Mouse (Mus musculus): ENCODE measurements around the gene 1700020D05Rik. TPM values are rescaled to one million over a fixed set of nuclear protein-coding genes. Genes with fewer than 3 reads are reported as not detected.

The 1700020D05Rik gene
- polyA plus RNA-seq, 1 experiment from 2014 or later = 0.32 TPM

GRCm38 (mm10) chr19:5456241-5456921 lies 47.2 kb downstream of the 1700020D05Rik start:
- ATAC-seq (ENCODE audit: low FRiP score, low read depth) = no peak
- Histone ChIP-seq H3K4me2 (replicated peaks) (peak overlapping the region; percentile 99), H3K9ac (peak overlapping the region; percentile 88), H3K27ac (peak overlapping the region; percentile 93), H3K4me3 (peak overlapping the region; percentile 77), H3K36me3 (peaks cover 10% of the 10 kb centered on the region; the same call in 1 of the 2 replicates), H3K4me1 (peaks cover 35% of the 10 kb centered on the region), H3K27me3 (replicated peaks) (no peaks in the 10 kb centered on the region; the same call in 1 of the 2 replicates), H3K9me3 (no peaks in the 10 kb centered on the region)
- WGBS = 4% methylated on average over 26 of the region's 26 CpGs

- no peak for ATAC-seq (ENCODE audit: low FRiP score, low read depth)
- H3K27me3 ChIP-seq (replicated peaks) = peaks cover 3% of the 10 kb centered on the region
- H3K4me3 ChIP-seq = peak overlapping the region; percentile 77
- peak overlapping the region; percentile 99 for H3K4me2 ChIP-seq (replicated peaks)
- peak overlapping the region; percentile 88 for H3K9ac ChIP-seq
- 73% methylated on average over 8 of the region's 8 CpGs for WGBS
- H3K27ac ChIP-seq = no peak overlapping the region
- H3K36me3 ChIP-seq = peaks cover 10% of the 10 kb centered on the region; the same call in 1 of the 2 replicates
- peaks cover 29% of the 10 kb centered on the region for H3K4me1 ChIP-seq
- H3K9me3 ChIP-seq = no peaks in the 10 kb centered on the region
These were observed 48.0 kb downstream of the 1700020D05Rik start for GRCm38 (mm10) chr19:5455568-5455967.

GRCm38 (mm10) chr19:5455037-5455436 lies 48.5 kb downstream of the 1700020D05Rik start:
- no peak overlapping the region for H3K27ac ChIP-seq
- H3K4me3 ChIP-seq = no peak overlapping the region
- H3K27me3 ChIP-seq (replicated peaks) = peaks cover 8% of the 10 kb centered on the region
- H3K9ac ChIP-seq = peak overlapping the region; percentile 88; the same call in 1 of the 2 replicates
- H3K4me1 ChIP-seq = peaks cover 27% of the 10 kb centered on the region
- 86% methylated on average over 12 of the region's 12 CpGs for WGBS
- H3K9me3 ChIP-seq = no peaks in the 10 kb centered on the region
- no peak for ATAC-seq (ENCODE audit: low FRiP score, low read depth)
- H3K36me3 ChIP-seq = peaks cover 10% of the 10 kb centered on the region; the same call in 1 of the 2 replicates
- H3K4me2 ChIP-seq (replicated peaks) = peak overlapping the region; percentile 99

Other genes with a start within 250 kb of the 1700020D05Rik start
- 28.9 and 35.0 TPM in 2 replicates for gene Pacs1, start 230.7 kb downstream of the 1700020D05Rik start, polyA plus RNA-seq (2016; fragmentation: Nextera tagmentation; extraction: Ambion mirVana)
- 351 and 381 TPM in 2 replicates for gene Sf3b2, start 208.3 kb downstream of the 1700020D05Rik start, polyA plus RNA-seq (2016; fragmentation: Nextera tagmentation; extraction: Ambion mirVana)
- gene Gal3st3, start 205.5 kb downstream of the 1700020D05Rik start, polyA plus RNA-seq (2016; fragmentation: Nextera tagmentation; extraction: Ambion mirVana) = 18.6 and 19.4 TPM in 2 replicates
- not detected in 2 replicates for gene Catsper1, start 168.0 kb downstream of the 1700020D05Rik start, polyA plus RNA-seq (2016; fragmentation: Nextera tagmentation; extraction: Ambion mirVana)
- 3.9 and 4.1 TPM in 2 replicates for gene Cst6, start 154.2 kb downstream of the 1700020D05Rik start, polyA plus RNA-seq (2016; fragmentation: Nextera tagmentation; extraction: Ambion mirVana)
- gene Eif1ad, start 137.0 kb downstream of the 1700020D05Rik start, polyA plus RNA-seq (2016; fragmentation: Nextera tagmentation; extraction: Ambion mirVana) = 69.7 and 70.9 TPM in 2 replicates
- 344 and 354 TPM in 2 replicates for gene Banf1, start 136.6 kb downstream of the 1700020D05Rik start, polyA plus RNA-seq (2016; fragmentation: Nextera tagmentation; extraction: Ambion mirVana)
- gene Sart1, start 115.1 kb downstream of the 1700020D05Rik start, polyA plus RNA-seq (2016; fragmentation: Nextera tagmentation; extraction: Ambion mirVana) = 110 and 112 TPM in 2 replicates
- 0.24 and 0.25 TPM in 2 replicates for gene Tsga10ip, start 101.3 kb downstream of the 1700020D05Rik start, polyA plus RNA-seq (2016; fragmentation: Nextera tagmentation; extraction: Ambion mirVana)
- 270 and 298 TPM in 2 replicates for gene Drap1, start 78.8 kb downstream of the 1700020D05Rik start, polyA plus RNA-seq (2016; fragmentation: Nextera tagmentation; extraction: Ambion mirVana)
- 61.2 and 65.4 TPM in 2 replicates for gene AI837181, start 78.6 kb downstream of the 1700020D05Rik start, polyA plus RNA-seq (2016; fragmentation: Nextera tagmentation; extraction: Ambion mirVana)
- gene Fosl1, start 56.2 kb downstream of the 1700020D05Rik start, polyA plus RNA-seq (2016; fragmentation: Nextera tagmentation; extraction: Ambion mirVana) = not detected in 2 replicates
- gene Ccdc85b, start 45.9 kb downstream of the 1700020D05Rik start, polyA plus RNA-seq (2016; fragmentation: Nextera tagmentation; extraction: Ambion mirVana) = 12.9 and 13.0 TPM in 2 replicates
- 142 and 145 TPM in 2 replicates for gene Fibp, start 43.2 kb downstream of the 1700020D05Rik start, polyA plus RNA-seq (2016; fragmentation: Nextera tagmentation; extraction: Ambion mirVana)
- gene Ctsw, start 35.3 kb downstream of the 1700020D05Rik start, polyA plus RNA-seq (2016; fragmentation: Nextera tagmentation; extraction: Ambion mirVana) = 3.3 and 4.2 TPM in 2 replicates
- 58.3 and 60.3 TPM in 2 replicates for gene Efemp2, start 29.8 kb downstream of the 1700020D05Rik start, polyA plus RNA-seq (2016; fragmentation: Nextera tagmentation; extraction: Ambion mirVana)
- 44.6 and 47.9 TPM in 2 replicates for gene Mus81, start 15.4 kb downstream of the 1700020D05Rik start, polyA plus RNA-seq (2016; fragmentation: Nextera tagmentation; extraction: Ambion mirVana)
- gene Cfl1, start 13.3 kb downstream of the 1700020D05Rik start, polyA plus RNA-seq (2016; fragmentation: Nextera tagmentation; extraction: Ambion mirVana) = 3,361 and 3,377 TPM in 2 replicates
- 43.1 and 47.1 TPM in 2 replicates for gene Snx32, start 6.8 kb upstream of the 1700020D05Rik start, polyA plus RNA-seq (2016; fragmentation: Nextera tagmentation; extraction: Ambion mirVana)
- gene Ovol1, start 56.9 kb upstream of the 1700020D05Rik start, polyA plus RNA-seq (2016; fragmentation: Nextera tagmentation; extraction: Ambion mirVana) = 0.29 and 0.32 TPM in 2 replicates
- gene Ap5b1, start 64.2 kb upstream of the 1700020D05Rik start, polyA plus RNA-seq (2016; fragmentation: Nextera tagmentation; extraction: Ambion mirVana) = 2.5 and 2.8 TPM in 2 replicates
- 140 and 148 TPM in 2 replicates for gene Rnaseh2c, start 98.1 kb upstream of the 1700020D05Rik start, polyA plus RNA-seq (2016; fragmentation: Nextera tagmentation; extraction: Ambion mirVana)
- gene Kat5, start 106.5 kb upstream of the 1700020D05Rik start, polyA plus RNA-seq (2016; fragmentation: Nextera tagmentation; extraction: Ambion mirVana) = 67.4 and 73.3 TPM in 2 replicates
- gene Rela, start 133.7 kb upstream of the 1700020D05Rik start, polyA plus RNA-seq (2016; fragmentation: Nextera tagmentation; extraction: Ambion mirVana) = 34.7 and 36.7 TPM in 2 replicates
- 24.8 and 25.7 TPM in 2 replicates for gene Sipa1, start 159.9 kb upstream of the 1700020D05Rik start, polyA plus RNA-seq (2016; fragmentation: Nextera tagmentation; extraction: Ambion mirVana)
- 22.4 and 28.9 TPM in 2 replicates for gene Map3k11, start 185.0 kb upstream of the 1700020D05Rik start, polyA plus RNA-seq (2016; fragmentation: Nextera tagmentation; extraction: Ambion mirVana)
- 30.3 and 32.4 TPM in 2 replicates for gene Pcnx3, start 185.1 kb upstream of the 1700020D05Rik start, polyA plus RNA-seq (2016; fragmentation: Nextera tagmentation; extraction: Ambion mirVana)
- 0.19 TPM in 2 replicates for gene Kcnk7, start 200.6 kb upstream of the 1700020D05Rik start, polyA plus RNA-seq (2016; fragmentation: Nextera tagmentation; extraction: Ambion mirVana)
- gene Ehbp1l1, start 222.5 kb upstream of the 1700020D05Rik start, polyA plus RNA-seq (2016; fragmentation: Nextera tagmentation; extraction: Ambion mirVana) = 10.1 and 10.5 TPM in 2 replicates
- 193 and 195 TPM in 2 replicates for gene Fam89b, start 225.9 kb upstream of the 1700020D05Rik start, polyA plus RNA-seq (2016; fragmentation: Nextera tagmentation; extraction: Ambion mirVana)
- 10.6 and 12.6 TPM in 2 replicates for gene Ltbp3, start 237.1 kb upstream of the 1700020D05Rik start, polyA plus RNA-seq (2016; fragmentation: Nextera tagmentation; extraction: Ambion mirVana)